Mouse (Mus musculus) neural tube, embryonic 10.5 days (tissue): Measurements from ENCODE around the gene Rhbg.
A peak's percentile ranks its signal among the peaks of the same experiment; 100 is the strongest.
"Not testable (repeated sequence)": the region's sequence is repeated elsewhere in the genome, so short reads cannot be mapped to it uniquely, and the experiment has no call there.

Experiments
- DNase-seq: peaks from one replicate; pipeline ENCODE4 v3.0.0-alpha.2; 2017; ENCODE audit warnings: low spot score; ENCODE audit errors: extremely low spot score

Rhbg gene

GRCm38 (mm10) chr3:88254268-88254926, at the start of gene Rhbg:
Rhbg (minus strand) TSS chr3:88254709.
- DNase-seq = no peak

- no peak for DNase-seq
These were observed 44.7 kb upstream of the Rhbg start for GRCm38 (mm10) chr3:88299172-88299571.

GRCm38 (mm10) chr3:88297321-88297851, 42.9 kb upstream of the Rhbg start:
- DNase-seq = no peak

- DNase-seq = peak; percentile 93
These were observed 42.2 kb upstream of the Rhbg start, which contains the start of the genes Tsacc and Cct3 for GRCm38 (mm10) chr3:88296561-88297318. Tsacc (minus strand) TSS chr3:88296999. Cct3 (plus strand) TSS chr3:88297116.

GRCm38 (mm10) chr3:88296110-88296560, 41.6 kb upstream of the Rhbg start:
- no peak for DNase-seq

- not testable (repeated sequence) for DNase-seq
These were observed 40.8 kb upstream of the Rhbg start for GRCm38 (mm10) chr3:88295272-88295671.

GRCm38 (mm10) chr3:88291970-88292369, 37.5 kb upstream of the Rhbg start:
- no peak for DNase-seq

- not testable (repeated sequence) for DNase-seq
These were observed 33.7 kb upstream of the Rhbg start for GRCm38 (mm10) chr3:88288133-88288713.

- no peak for DNase-seq
These were observed 32.6 kb upstream of the Rhbg start, which contains the start of gene Gm38392 for GRCm38 (mm10) chr3:88287110-88287509. Gm38392 (minus strand) TSS chr3:88287210.

GRCm38 (mm10) chr3:88285565-88285895, 31.0 kb upstream of the Rhbg start:
- not testable (repeated sequence) for DNase-seq

- not testable (repeated sequence) for DNase-seq
These were observed 30.5 kb upstream of the Rhbg start for GRCm38 (mm10) chr3:88284815-88285564.

GRCm38 (mm10) chr3:88281141-88281916, 26.8 kb upstream of the Rhbg start:
- DNase-seq = not testable (repeated sequence)

GRCm38 (mm10) chr3:88280035-88280434, 25.5 kb upstream of the Rhbg start:
- DNase-seq = no peak

- DNase-seq = no peak
These were observed 22.1 kb upstream of the Rhbg start for GRCm38 (mm10) chr3:88276529-88277143.

GRCm38 (mm10) chr3:88276121-88276520, 21.6 kb upstream of the Rhbg start:
- no peak for DNase-seq

GRCm38 (mm10) chr3:88274002-88274401, 19.5 kb upstream of the Rhbg start:
- no peak for DNase-seq

- DNase-seq = no peak
These were observed 17.4 kb upstream of the Rhbg start for GRCm38 (mm10) chr3:88271859-88272258.

GRCm38 (mm10) chr3:88271298-88271697, 16.8 kb upstream of the Rhbg start:
- DNase-seq = not testable (repeated sequence)

- DNase-seq = no peak
These were observed 14.5 kb upstream of the Rhbg start for GRCm38 (mm10) chr3:88268991-88269390.

GRCm38 (mm10) chr3:88268014-88268413, 13.5 kb upstream of the Rhbg start:
- DNase-seq = not testable (repeated sequence)
